Comparison of ENCODE assay signal across 26 mouse cellular contexts in the genomic region with DNA sequence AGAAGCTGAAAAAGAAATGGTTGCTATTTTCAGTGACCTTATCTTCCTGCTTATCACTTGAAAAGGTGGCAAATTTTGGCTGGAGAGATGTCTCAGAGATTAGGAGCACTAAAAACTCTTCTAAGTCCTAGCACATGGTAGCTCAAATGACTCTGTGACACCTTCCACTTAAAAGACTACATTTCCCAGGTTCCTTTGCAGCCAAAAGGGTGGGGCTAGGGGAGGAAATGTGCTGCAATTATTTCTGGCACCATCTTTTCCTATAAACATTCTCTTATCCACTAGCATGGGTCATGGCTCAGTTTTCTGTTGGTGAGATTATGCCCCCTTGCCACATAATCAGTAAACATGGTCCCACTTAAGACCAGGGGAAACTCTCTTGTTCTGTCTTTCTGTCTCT.
DNase-seq lines count a peak whose midpoint lies in the region; ATAC-seq and TF ChIP-seq lines count a peak whose summit lies in the region.
"Had no signal": no experiment of that assay in that cellular context is flagged by ENCODE, and none has a peak within 500 bp of the region (broad histone marks: within the 10 kb centered on the region; RNA-seq: fewer than 3 reads in every experiment).

No protein-coding gene starts in this region.

- TF ChIP-seq POLR2A in MEL (IDR thresholded peaks at IDR 0.05; ENCODE audit: control insufficient read depth in 1 of 2, insufficient read depth in 1 of 2, low read depth in 1 of 2, low read length in 2 of 2, poor library complexity in 1 of 2): no peak

- H3K4me3 ChIP-seq in embryonic facial prominence, embryonic 11.5 days (ENCODE audit: low read depth, low read length): no peak overlapping the region
- H3K4me3 ChIP-seq in embryonic facial prominence, embryonic 10.5 days: no peak overlapping the region
- no peak overlapping the region for H3K4me3 ChIP-seq in midbrain, embryonic 11.5 days (ENCODE audit: low read depth, low read length)
- no peak overlapping the region for H3K4me3 ChIP-seq in midbrain, postnatal 0 days (ENCODE audit: low read depth, low read length)
- H3K4me3 ChIP-seq in MEL (ENCODE audit: control insufficient read depth in 1 of 2, insufficient read depth in 1 of 2, low read depth in 2 of 2, low read length in 2 of 2): no peak overlapping the region
- H3K4me3 ChIP-seq in liver, embryonic 12.5 days: no peak overlapping the region
- H3K4me3 ChIP-seq: forebrain, embryonic 10.5 days; forebrain, embryonic 13.5 days; heart, embryonic 13.5 days had no signal

- H3K27me3 ChIP-seq in embryonic facial prominence, embryonic 11.5 days (ENCODE audit: control insufficient read depth, insufficient read depth, low read length): no peaks in the 10 kb centered on the region
- H3K27me3 ChIP-seq in embryonic facial prominence, embryonic 10.5 days (replicated peaks; ENCODE audit: low read depth, poor library complexity, severe bottlenecking): no peaks in the 10 kb centered on the region
- H3K27me3 ChIP-seq in midbrain, embryonic 11.5 days (ENCODE audit: control insufficient read depth, insufficient read depth, low read length): no peaks in the 10 kb centered on the region
- H3K27me3 ChIP-seq in midbrain, postnatal 0 days (ENCODE audit: insufficient read depth, low read length): no peaks in the 10 kb centered on the region
- no peaks in the 10 kb centered on the region for H3K27me3 ChIP-seq in MEL (ENCODE audit: control insufficient read depth in 1 of 2, insufficient read depth in 2 of 2, low read length in 2 of 2)
- no peaks in the 10 kb centered on the region for H3K27me3 ChIP-seq in liver, embryonic 12.5 days (replicated peaks)
- H3K27me3 ChIP-seq: forebrain, embryonic 13.5 days; heart, embryonic 13.5 days had no signal

- H3K9me3 ChIP-seq in embryonic facial prominence, embryonic 11.5 days (replicated peaks; ENCODE audit: control insufficient read depth, low read length): no peaks in the 10 kb centered on the region
- H3K9me3 ChIP-seq in embryonic facial prominence, embryonic 10.5 days: no peaks in the 10 kb centered on the region
- H3K9me3 ChIP-seq in midbrain, embryonic 11.5 days (ENCODE audit: control insufficient read depth, low read length): no peaks in the 10 kb centered on the region
- H3K9me3 ChIP-seq in midbrain, postnatal 0 days (ENCODE audit: low read length): no peaks in the 10 kb centered on the region
- no peaks in the 10 kb centered on the region for H3K9me3 ChIP-seq in MEL (replicated peaks; ENCODE audit: insufficient read depth, low read length)
- no peaks in the 10 kb centered on the region for H3K9me3 ChIP-seq in liver, embryonic 12.5 days (replicated peaks)
- H3K9me3 ChIP-seq: forebrain, embryonic 10.5 days; forebrain, embryonic 13.5 days; G1E; heart, embryonic 13.5 days had no signal

- H3K27ac ChIP-seq in embryonic facial prominence, embryonic 11.5 days (replicated peaks; ENCODE audit: low read depth, low read length): no peak overlapping the region
- no peak overlapping the region for H3K27ac ChIP-seq in embryonic facial prominence, embryonic 10.5 days (replicated peaks)
- H3K27ac ChIP-seq in midbrain, embryonic 11.5 days (ENCODE audit: low read depth, low read length): no peak overlapping the region
- H3K27ac ChIP-seq in midbrain, postnatal 0 days (ENCODE audit: low read depth, low read length): no peak overlapping the region
- no peak overlapping the region for H3K27ac ChIP-seq in MEL (ENCODE audit: control insufficient read depth, low read depth, low read length)
- no peak overlapping the region for H3K27ac ChIP-seq in liver, embryonic 12.5 days
- H3K27ac ChIP-seq: forebrain, embryonic 10.5 days; forebrain, embryonic 13.5 days; heart, embryonic 13.5 days; hindbrain, embryonic 14.5 days; hindbrain, postnatal 0 days had no signal

- H3K4me1 ChIP-seq in embryonic facial prominence, embryonic 11.5 days (ENCODE audit: control insufficient read depth, insufficient read depth, low read length): no peaks in the 10 kb centered on the region
- peaks cover 3% of the 10 kb centered on the region; the same call in 1 of the 2 replicates for H3K4me1 ChIP-seq in embryonic facial prominence, embryonic 10.5 days
- H3K4me1 ChIP-seq in midbrain, embryonic 11.5 days (ENCODE audit: control insufficient read depth, insufficient read depth, low read length): no peaks in the 10 kb centered on the region
- no peaks in the 10 kb centered on the region for H3K4me1 ChIP-seq in midbrain, postnatal 0 days (ENCODE audit: insufficient read depth, low read length)
- no peaks in the 10 kb centered on the region for H3K4me1 ChIP-seq in MEL (ENCODE audit: control insufficient read depth in 1 of 2, insufficient read depth in 2 of 2, low read length in 2 of 2)
- no peaks in the 10 kb centered on the region for H3K4me1 ChIP-seq in liver, embryonic 12.5 days
- H3K4me1 ChIP-seq: forebrain, embryonic 10.5 days; forebrain, embryonic 13.5 days had no signal

- DNase-seq in embryonic facial prominence, embryonic 11.5 days (ENCODE audit: low spot score): peak; percentile 12
- no peak for DNase-seq in embryonic facial prominence, embryonic 10.5 days (ENCODE audit: low spot score)
- peak; percentile 47 for DNase-seq in midbrain, embryonic 11.5 days (ENCODE audit: low spot score, missing footprints)
- no peak for DNase-seq in midbrain, postnatal 0 days (ENCODE audit: low spot score)
- no peak for DNase-seq in MEL (ENCODE audit: low read depth, low spot score)
- DNase-seq in thymus, postnatal 36 days: no peak
- DNase-seq: adrenal gland, adult 8-10 months; adrenal gland, postnatal 25 days; cerebellum, adult 11-12 months; cerebellum, adult 8-10 months; cerebellum, postnatal 36 days; gastrocnemius, postnatal 14 days; heart, adult 11 months; heart, postnatal 14 days; heart, postnatal 4 days had no signal

- ATAC-seq in embryonic facial prominence, embryonic 11.5 days (replicated peaks; ENCODE audit: insufficient number of reproducible peaks, low FRiP score, low TSS enrichment, low read depth): no peak
- no peak for ATAC-seq in midbrain, embryonic 11.5 days (ENCODE audit: low FRiP score)
- no peak for ATAC-seq in midbrain, postnatal 0 days (ENCODE audit: low FRiP score)
- ATAC-seq in liver, embryonic 12.5 days: no peak
- ATAC-seq: CD4-positive, CD25-positive, alpha-beta regulatory T cell, adult 4 months; forebrain, embryonic 13.5 days; forebrain, embryonic 16.5 days; hindbrain, postnatal 0 days; inflammation-experienced regulatory T-cells, adult 6 months; intestine, embryonic 16.5 days had no signal

- no peaks in the 10 kb centered on the region for H3K79me2 ChIP-seq in MEL (ENCODE audit: control insufficient read depth, insufficient read depth, low read length, poor library complexity)

- H3K36me3 ChIP-seq in embryonic facial prominence, embryonic 11.5 days (replicated peaks; ENCODE audit: control insufficient read depth, insufficient read depth, low read depth, low read length): no peaks in the 10 kb centered on the region
- H3K36me3 ChIP-seq in embryonic facial prominence, embryonic 10.5 days (replicated peaks): no peaks in the 10 kb centered on the region
- H3K36me3 ChIP-seq in midbrain, embryonic 11.5 days (ENCODE audit: control insufficient read depth, insufficient read depth, low read length): no peaks in the 10 kb centered on the region
- no peaks in the 10 kb centered on the region for H3K36me3 ChIP-seq in midbrain, postnatal 0 days (ENCODE audit: insufficient read depth, low read length)
- no peaks in the 10 kb centered on the region for H3K36me3 ChIP-seq in MEL (ENCODE audit: control insufficient read depth in 1 of 2, insufficient read depth in 2 of 2, low read length in 2 of 2)
- H3K36me3 ChIP-seq in liver, embryonic 12.5 days: no peaks in the 10 kb centered on the region
- H3K36me3 ChIP-seq: forebrain, embryonic 10.5 days; G1E; heart, embryonic 13.5 days had no signal

- TF ChIP-seq CTCF in midbrain, postnatal 0 days (IDR thresholded peaks at IDR 0.05): no peak
- no peak for TF ChIP-seq CTCF in MEL (IDR thresholded peaks at IDR 0.05 in 2 of 3, conservative IDR thresholded peaks at IDR 0.05 in 1 of 3; ENCODE audit: control insufficient read depth in 1 of 3, insufficient read depth in 1 of 3, low read depth in 2 of 3, low read length in 3 of 3, poor library complexity in 1 of 3, severe bottlenecking in 1 of 3)

- TF ChIP-seq RAD21 in MEL (IDR thresholded peaks at IDR 0.05; ENCODE audit: low read depth, low read length): no peak

- no peak overlapping the region for H3K4me2 ChIP-seq in embryonic facial prominence, embryonic 11.5 days (ENCODE audit: low read depth, low read length)
- no peak overlapping the region for H3K4me2 ChIP-seq in midbrain, embryonic 11.5 days
- H3K4me2 ChIP-seq in midbrain, postnatal 0 days (ENCODE audit: low read depth, low read length, poor library complexity, severe bottlenecking): no peak overlapping the region
- H3K4me2 ChIP-seq in liver, embryonic 12.5 days: no peak overlapping the region
- H3K4me2 ChIP-seq: forebrain, embryonic 13.5 days; heart, embryonic 13.5 days; hindbrain, embryonic 14.5 days had no signal

- no peak for TF ChIP-seq EP300 in MEL (IDR thresholded peaks at IDR 0.05; ENCODE audit: low read depth in 1 of 2, low read length in 2 of 2)

- H3K9ac ChIP-seq in embryonic facial prominence, embryonic 11.5 days (replicated peaks; ENCODE audit: low read length): no peak overlapping the region
- no peak overlapping the region for H3K9ac ChIP-seq in midbrain, embryonic 11.5 days (ENCODE audit: low read length)
- no peak overlapping the region for H3K9ac ChIP-seq in midbrain, postnatal 0 days (replicated peaks; ENCODE audit: low read length, poor library complexity, severe bottlenecking)
- no peak overlapping the region for H3K9ac ChIP-seq in MEL (ENCODE audit: control insufficient read depth, low read depth, low read length, poor library complexity, severe bottlenecking)
- no peak overlapping the region for H3K9ac ChIP-seq in liver, embryonic 12.5 days
- H3K9ac ChIP-seq: forebrain, embryonic 13.5 days; heart, embryonic 13.5 days; hindbrain, embryonic 14.5 days had no signal

TF ChIP-seq in MEL, 35 proteins besides CTCF, POLR2A, EP300 and RAD21:
- no peak for TF ChIP-seq KAT2A (conservative IDR thresholded peaks at IDR 0.05; ENCODE audit: low read depth, low read length)
- TF ChIP-seq HCFC1 (IDR thresholded peaks at IDR 0.05; ENCODE audit: low read depth, low read length): 0 out of 2 replicates have a peak, but pooled peaks have one; percentile 12

Comparison
In these comparisons a context has a peak if more than half of its experiments do, and no peak if none do; other contexts are left out.
1. DNase-seq: peak in embryonic facial prominence, embryonic 11.5 days (single experiment) and midbrain, embryonic 11.5 days (single experiment); none in embryonic facial prominence, embryonic 10.5 days (single experiment), midbrain, postnatal 0 days (single experiment), MEL (single experiment) and thymus, postnatal 36 days (0 of 2).